Mouse (Mus musculus) MEL (cell line): ENCODE data around the gene Rbm25.

Experiments used
- HCFC1 ChIP-seq: IDR thresholded peaks from 2 replicates; pipeline ENCODE4 v1.6.1; 2012; ENCODE audit warnings: low read depth, mild to moderate bottlenecking, inconsistent platforms, low read length, improper control_type of control experiment, moderate library complexity
- POLR2A ChIP-seq, 2 experiments: IDR thresholded peaks; 2 replicates each; pipeline ENCODE4 v1.6.1; 2011 to 2012; ENCODE audit warnings: low read length in 2 of 2, mild to moderate bottlenecking in 2 of 2, control low read depth in 1 of 2, improper control_type of control experiment in 1 of 2, low read depth in 1 of 2, moderate library complexity in 1 of 2; ENCODE audit not compliant: control insufficient read depth in 1 of 2, insufficient read depth in 1 of 2, poor library complexity in 1 of 2

DNA sequence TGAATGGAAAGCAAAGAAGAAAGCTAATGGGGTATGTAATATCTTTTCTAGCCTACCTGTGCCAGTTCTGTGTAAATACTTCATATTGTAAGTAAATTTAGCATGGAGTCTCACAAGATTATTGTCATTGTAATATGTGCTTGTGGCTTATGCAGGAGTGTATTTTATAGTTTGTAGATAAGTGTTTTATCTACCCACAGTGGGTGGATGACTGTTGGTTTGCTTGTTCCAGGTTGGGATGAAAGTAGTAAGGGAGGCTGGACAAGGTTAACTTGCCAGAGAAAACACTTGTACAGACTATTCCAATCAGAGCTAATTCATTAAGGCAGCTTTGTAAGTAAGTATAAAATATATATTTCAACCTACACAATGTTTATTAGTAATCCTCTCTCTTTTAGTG lies 20.4 kb downstream of the Rbm25 start:
- TF ChIP-seq HCFC1 (no peak), POLR2A (IDR thresholded peaks at IDR 0.05; ENCODE audit: control insufficient read depth in 1 of 2, insufficient read depth in 1 of 2, low read depth in 1 of 2, low read length in 2 of 2, poor library complexity in 1 of 2) (no peak)
